Mouse (Mus musculus) bone marrow, adult 2 months (tissue): Measurements from ENCODE around the gene Rab43.

Experiments used
- CTCF ChIP-seq: fragments of 200-500 bp; IDR thresholded peaks from 2 replicates; pipeline ENCODE4 v1.5.1; 2011; ENCODE audit warnings: low read length, control low read depth; ENCODE audit not compliant: control insufficient read depth, insufficient read depth
- POLR2A ChIP-seq: fragments of 200-500 bp; IDR thresholded peaks from 2 replicates; pipeline ENCODE4 v1.6.1; 2011; ENCODE audit warnings: low read depth, mild to moderate bottlenecking, control low read depth, low read length, borderline replicate concordance; ENCODE audit not compliant: control insufficient read depth

- TF ChIP-seq CTCF (no peak), POLR2A (no peak)
Observed at GRCm38 (mm10) chr6:87746059-87746458, 65.9 kb downstream of the Rab43 start.
